In the genomic region with DNA sequence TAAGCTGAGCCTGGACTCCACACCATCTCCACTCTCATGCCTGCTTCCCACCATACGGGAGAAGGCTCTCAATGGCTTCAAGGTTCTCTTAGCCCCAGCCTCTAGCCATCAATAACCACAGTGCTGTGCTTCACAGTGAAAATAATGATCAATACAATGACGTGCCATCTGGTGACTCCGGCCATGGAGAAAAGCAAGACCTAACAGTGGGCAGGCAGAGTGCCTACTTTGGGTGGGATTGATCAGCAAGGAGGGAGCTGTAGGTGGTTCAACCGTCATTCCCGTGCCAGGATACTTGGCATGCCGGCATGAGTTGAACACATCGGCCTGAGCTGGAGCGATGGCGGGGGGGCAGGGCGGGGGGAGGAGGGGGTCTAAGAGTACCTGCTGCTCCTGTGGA, we compare ENCODE assay signal across 14 mouse cellular contexts. TPM values are rescaled to one million over a fixed set of nuclear protein-coding genes. Genes with fewer than 3 reads are reported as not detected.
DNase-seq lines count a peak whose midpoint lies in the region; ATAC-seq and TF ChIP-seq lines count a peak whose summit lies in the region.
"Had no signal": no experiment of that assay in that cellular context is flagged by ENCODE, and none has a peak within 500 bp of the region (broad histone marks: within the 10 kb centered on the region; RNA-seq: fewer than 3 reads in every experiment).

No protein-coding gene starts in this region.

- peak overlapping the region; percentile 65 for H3K27ac ChIP-seq in gastrocnemius, adult 2 months
- no peak overlapping the region for H3K27ac ChIP-seq in lung, embryonic 16.5 days (ENCODE audit: low read length)
- no peak overlapping the region for H3K27ac ChIP-seq in lung, postnatal 0 days (ENCODE audit: low read length)
- no peak overlapping the region for H3K27ac ChIP-seq in limb, embryonic 13.5 days
- H3K27ac ChIP-seq in midbrain, postnatal 0 days (ENCODE audit: low read depth, low read length), result no peak overlapping the region
- H3K27ac ChIP-seq: lung, embryonic 15.5 days had no signal

- no peaks in the 10 kb centered on the region for H3K36me3 ChIP-seq in lung, embryonic 16.5 days (ENCODE audit: control insufficient read depth, insufficient read depth, low read length)
- peaks cover 11% of the 10 kb centered on the region for H3K36me3 ChIP-seq in lung, postnatal 0 days (ENCODE audit: insufficient read depth, low read length)
- H3K36me3 ChIP-seq in limb, embryonic 13.5 days, result no peaks in the 10 kb centered on the region
- no peaks in the 10 kb centered on the region for H3K36me3 ChIP-seq in midbrain, postnatal 0 days (ENCODE audit: insufficient read depth, low read length)
- H3K36me3 ChIP-seq: lung, embryonic 15.5 days had no signal

- peak; percentile 45; the same call in 1 of the 2 replicates for ATAC-seq in lung, embryonic 16.5 days (ENCODE audit: low read depth)
- ATAC-seq in lung, postnatal 0 days, result no peak
- no peak for ATAC-seq in limb, embryonic 13.5 days (ENCODE audit: low FRiP score, low read depth)
- ATAC-seq in midbrain, postnatal 0 days (ENCODE audit: low FRiP score), result no peak

- H3K4me3 ChIP-seq in gastrocnemius, adult 2 months, result no peak overlapping the region
- H3K4me3 ChIP-seq in lung, embryonic 16.5 days (ENCODE audit: low read length), result no peak overlapping the region
- H3K4me3 ChIP-seq in lung, postnatal 0 days (ENCODE audit: low read depth, low read length), result no peak overlapping the region
- no peak overlapping the region for H3K4me3 ChIP-seq in limb, embryonic 13.5 days
- H3K4me3 ChIP-seq in midbrain, postnatal 0 days (ENCODE audit: low read depth, low read length), result no peak overlapping the region
- H3K4me3 ChIP-seq: lung, embryonic 15.5 days had no signal

- H3K4me2 ChIP-seq in lung, embryonic 16.5 days (ENCODE audit: low read depth, low read length), result no peak overlapping the region
- H3K4me2 ChIP-seq in lung, postnatal 0 days (replicated peaks; ENCODE audit: low read depth, low read length), result no peak overlapping the region
- peak overlapping the region; percentile 31; the same call in 1 of the 2 replicates for H3K4me2 ChIP-seq in limb, embryonic 13.5 days (replicated peaks)
- H3K4me2 ChIP-seq in midbrain, postnatal 0 days (ENCODE audit: low read depth, low read length, poor library complexity, severe bottlenecking), result peak overlapping the region; percentile 12; the same call in 1 of the 2 replicates
- H3K4me2 ChIP-seq: lung, embryonic 15.5 days had no signal

- intact Hi-C loops in gastrocnemius, adult 2 months (cut with DNase I), result no loop called here

- H3K27me3 ChIP-seq in lung, embryonic 16.5 days (ENCODE audit: control insufficient read depth, insufficient read depth, low read depth, low read length), result peaks cover 8% of the 10 kb centered on the region; the same call in 1 of the 2 replicates
- no peaks in the 10 kb centered on the region for H3K27me3 ChIP-seq in lung, postnatal 0 days (replicated peaks; ENCODE audit: insufficient read depth, low read length)
- H3K27me3 ChIP-seq in limb, embryonic 13.5 days, result peaks cover 80% of the 10 kb centered on the region
- H3K27me3 ChIP-seq in midbrain, postnatal 0 days (ENCODE audit: insufficient read depth, low read length), result no peaks in the 10 kb centered on the region

- H3K9ac ChIP-seq in lung, embryonic 16.5 days (ENCODE audit: low read length), result no peak overlapping the region
- no peak overlapping the region for H3K9ac ChIP-seq in lung, postnatal 0 days (replicated peaks; ENCODE audit: low read depth)
- H3K9ac ChIP-seq in limb, embryonic 13.5 days, result no peak overlapping the region
- H3K9ac ChIP-seq in midbrain, postnatal 0 days (replicated peaks; ENCODE audit: low read length, poor library complexity, severe bottlenecking), result no peak overlapping the region
- H3K9ac ChIP-seq: lung, embryonic 15.5 days had no signal

- no peak for TF ChIP-seq CTCF in gastrocnemius, adult 2 months (IDR thresholded peaks at IDR 0.05)
- TF ChIP-seq CTCF in lung, postnatal 0 days (IDR thresholded peaks at IDR 0.05), result no peak
- TF ChIP-seq CTCF in midbrain, postnatal 0 days (IDR thresholded peaks at IDR 0.05), result no peak

- H3K4me1 ChIP-seq in lung, embryonic 16.5 days (replicated peaks; ENCODE audit: control insufficient read depth, insufficient read depth, low read length), result peaks cover 12% of the 10 kb centered on the region
- H3K4me1 ChIP-seq in lung, postnatal 0 days (ENCODE audit: insufficient read depth, low read depth, low read length), result peaks cover 24% of the 10 kb centered on the region
- H3K4me1 ChIP-seq in limb, embryonic 13.5 days, result peaks cover 21% of the 10 kb centered on the region
- H3K4me1 ChIP-seq in midbrain, postnatal 0 days (ENCODE audit: insufficient read depth, low read length), result no peaks in the 10 kb centered on the region; the same call in 1 of the 2 replicates

- 46% methylated on average over 10 of the region's 10 CpGs for WGBS in lung, embryonic 16.5 days
- WGBS in lung, postnatal 0 days, result 53% methylated on average over 9 of the region's 10 CpGs
- WGBS in limb, embryonic 13.5 days, result 37% methylated on average over 10 of the region's 10 CpGs
- WGBS in midbrain, postnatal 0 days, result 29% methylated on average over 10 of the region's 10 CpGs

- H3K9me3 ChIP-seq in lung, embryonic 16.5 days (ENCODE audit: control insufficient read depth, low read length), result no peaks in the 10 kb centered on the region
- H3K9me3 ChIP-seq in lung, postnatal 0 days (ENCODE audit: low read length), result no peaks in the 10 kb centered on the region
- no peaks in the 10 kb centered on the region for H3K9me3 ChIP-seq in limb, embryonic 13.5 days
- no peaks in the 10 kb centered on the region for H3K9me3 ChIP-seq in midbrain, postnatal 0 days (ENCODE audit: low read length)
- H3K9me3 ChIP-seq: lung, embryonic 15.5 days had no signal

- DNase-seq in gastrocnemius, adult 2 months, result no peak
- DNase-seq in gastrocnemius, adult 18-20 months (ENCODE audit: low spot score), result no peak
- no peak for DNase-seq in lung, postnatal 0 days (ENCODE audit: low spot score)
- no peak for DNase-seq in midbrain, postnatal 0 days (ENCODE audit: low spot score)
- DNase-seq in ovary, postnatal 14 days (ENCODE audit: low spot score), result no peak
- DNase-seq: adrenal gland, adult 2 months; cerebellum, adult 9-10 months; kidney, adult 2 months; kidney, postnatal 36 days; right cerebral cortex, postnatal 25 days had no signal

- TF ChIP-seq EP300 in lung, postnatal 0 days (IDR thresholded peaks at IDR 0.05), result no peak

RNA-seq across cellular contexts. Expression of a gene that starts 40.3 kb away (rescaled TPM):
- total RNA-seq in gastrocnemius, adult 2 months (2021), result 100 to 1,000 TPM; 163 to 166 TPM
- 100 to 1,000 TPM; 108 to 116 TPM for total RNA-seq in gastrocnemius, adult 18-20 months (2021)
- 13.3 and 18.4 TPM in 2 replicates for polyA plus RNA-seq in lung, embryonic 16.5 days (2015; fragmentation: Nextera tagmentation; extraction: Ambion mirVana)
- 3.9 and 19.7 TPM in 2 replicates for polyA plus RNA-seq in lung, postnatal 0 days (2015; fragmentation: Nextera tagmentation; extraction: Ambion mirVana)
- polyA plus RNA-seq in limb, embryonic 13.5 days (2015; fragmentation: Nextera tagmentation; extraction: Ambion mirVana), result 1.1 and 1.3 TPM in 2 replicates
- total RNA-seq in midbrain, postnatal 0 days (2014; rRNA removed), result 8.3 and 12.6 TPM in 2 replicates
- polyA plus RNA-seq in midbrain, postnatal 0 days (2015; fragmentation: Nextera tagmentation; extraction: Ambion mirVana), result 5.5 and 6.1 TPM in 2 replicates
- polyA plus RNA-seq: C2C12 had no signal

Comparison
In these comparisons a context has a peak if more than half of its experiments do, and no peak if none do; other contexts are left out.
1. H3K4me2 ChIP-seq: peak in limb, embryonic 13.5 days (single experiment) and midbrain, postnatal 0 days (single experiment); none in lung, embryonic 16.5 days (single experiment) and lung, postnatal 0 days (single experiment).